Mouse (Mus musculus) spleen, postnatal 36 days (tissue): ENCODE results near the gene C130074G19Rik.

ENCODE experiments used
- DNase-seq, 2 experiments: peaks; one replicate each; pipeline ENCODE4 v3.0.0; 2022; ENCODE audit warnings: low spot score in 2 of 2, mixed read lengths in 1 of 2

Gene C130074G19Rik

GRCm38 (mm10) chr1:184873910-184874309 is 9.1 kb downstream of the C130074G19Rik start:
- no peak for DNase-seq

GRCm38 (mm10) chr1:184872069-184872819 is 10.8 kb downstream of the C130074G19Rik start:
- no peak for DNase-seq

- no peak for DNase-seq
Measured at GRCm38 (mm10) chr1:184871506-184871905, 11.5 kb downstream of the C130074G19Rik start.

- DNase-seq: no peak
Measured at GRCm38 (mm10) chr1:184870646-184871385, 12.2 kb downstream of the C130074G19Rik start.

GRCm38 (mm10) chr1:184869939-184870565 is 13.0 kb downstream of the C130074G19Rik start:
- no peak for DNase-seq

GRCm38 (mm10) chr1:184867640-184868120 is 15.3 kb downstream of the C130074G19Rik start:
- DNase-seq: no peak

GRCm38 (mm10) chr1:184864381-184864801 is 18.6 kb downstream of the C130074G19Rik start:
- DNase-seq: no peak

- DNase-seq: no peak
Measured at GRCm38 (mm10) chr1:184862636-184863035, 20.4 kb downstream of the C130074G19Rik start.

- no peak for DNase-seq
Measured at GRCm38 (mm10) chr1:184861551-184861950, 21.5 kb downstream of the C130074G19Rik start.

GRCm38 (mm10) chr1:184860276-184860675 is 22.7 kb downstream of the C130074G19Rik start:
- DNase-seq: no peak

- no peak for DNase-seq
Measured at GRCm38 (mm10) chr1:184858253-184858652, 24.8 kb downstream of the C130074G19Rik start.

- no peak for DNase-seq
Measured at GRCm38 (mm10) chr1:184857216-184857615, 25.8 kb downstream of the C130074G19Rik start.

GRCm38 (mm10) chr1:184853922-184854321 is 29.1 kb downstream of the C130074G19Rik start:
- no peak for DNase-seq

GRCm38 (mm10) chr1:184853339-184853738 is 29.7 kb downstream of the C130074G19Rik start:
- DNase-seq: peak; percentile 53 to 59

- peak; percentile 61 to 75 for DNase-seq
Measured at GRCm38 (mm10) chr1:184851741-184852618, 31.0 kb downstream of the C130074G19Rik start.

GRCm38 (mm10) chr1:184851166-184851565 is 31.9 kb downstream of the C130074G19Rik start:
- DNase-seq: no peak

- no peak for DNase-seq
Measured at GRCm38 (mm10) chr1:184846973-184847372, 36.0 kb downstream of the C130074G19Rik start.

GRCm38 (mm10) chr1:184846092-184846750 is 36.8 kb downstream of the C130074G19Rik start, which contains the start of gene Marc2:
TSS of gene Marc2 (minus strand) at chr1:184846451.
- DNase-seq: no peak

GRCm38 (mm10) chr1:184845111-184846071 is 37.6 kb downstream of the C130074G19Rik start:
- DNase-seq: peak; percentile 90
